Mouse (Mus musculus): ENCODE results near the gene Slc25a41. TPM values are rescaled to one million over a fixed set of nuclear protein-coding genes. Genes with fewer than 3 reads are reported as not detected.

Gene Slc25a41
- polyA plus RNA-seq, 1 experiment = 0.25 TPM

DNA sequence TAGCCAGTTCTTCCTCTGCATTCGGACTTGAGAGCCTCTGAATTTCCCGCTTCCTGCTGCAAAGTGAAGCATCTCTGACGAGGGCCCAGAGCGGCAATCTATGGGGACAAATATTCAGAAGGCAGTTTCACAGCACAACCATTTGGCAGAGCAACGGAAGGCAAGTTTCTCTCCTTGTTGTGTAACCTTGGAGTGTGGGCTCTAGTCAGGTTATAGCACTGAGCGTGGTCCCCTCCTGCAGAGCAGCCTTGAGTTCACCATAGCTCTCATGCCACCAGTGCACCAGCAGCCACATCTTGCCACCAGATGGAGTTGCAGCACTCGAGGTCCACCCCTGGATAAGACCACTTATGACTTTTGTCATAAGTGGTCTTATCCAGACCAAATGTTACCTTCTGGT lies 53.0 kb downstream of the Slc25a41 start:
- no peak overlapping the region for H3K4me3 ChIP-seq (ENCODE audit: insufficient read depth, low read length)
- H3K27ac ChIP-seq (ENCODE audit: insufficient read depth, low read length) = no peak overlapping the region
- H3K4me1 ChIP-seq (ENCODE audit: control insufficient read depth, insufficient read depth, low read length) = peaks cover 4% of the 10 kb centered on the region
- TF ChIP-seq POLR2A (IDR thresholded peaks at IDR 0.05; ENCODE audit: extremely low read depth, insufficient read depth, low read length) (no peak), CTCF (IDR thresholded peaks at IDR 0.05; ENCODE audit: extremely low read depth, insufficient read depth, low read length) (no peak)

GRCm38 (mm10) chr17:56986105-56986805 lies 55.2 kb downstream of the Slc25a41 start:
- Histone ChIP-seq H3K27ac (ENCODE audit: insufficient read depth, low read length) (no peak overlapping the region), H3K4me1 (ENCODE audit: control insufficient read depth, insufficient read depth, low read length) (peaks cover 4% of the 10 kb centered on the region), H3K4me3 (ENCODE audit: insufficient read depth, low read length) (no peak overlapping the region)
- TF ChIP-seq POLR2A (IDR thresholded peaks at IDR 0.05; ENCODE audit: extremely low read depth, insufficient read depth, low read length) (no peak), CTCF (IDR thresholded peaks at IDR 0.05; ENCODE audit: extremely low read depth, insufficient read depth, low read length) (no peak)

DNA sequence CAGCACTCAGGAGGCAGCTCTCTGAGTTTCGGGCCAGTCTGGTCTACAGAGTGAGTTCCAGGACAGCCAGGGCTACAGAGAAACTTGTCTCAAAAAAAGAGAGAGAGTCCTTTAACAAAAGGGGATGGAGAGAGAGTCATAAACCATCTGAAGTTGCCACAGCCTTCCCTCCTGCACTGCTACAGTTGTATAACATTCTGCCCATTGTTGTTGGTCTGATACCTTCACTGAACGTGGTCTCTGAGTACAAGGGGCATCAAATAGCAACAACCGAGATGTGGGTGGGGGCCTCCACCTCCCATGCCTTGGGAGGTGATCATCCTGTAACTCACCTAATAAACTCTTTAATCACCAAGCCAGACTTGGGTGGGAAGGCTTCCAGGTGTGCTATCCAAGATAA lies 55.8 kb downstream of the Slc25a41 start:
- no peak overlapping the region for H3K27ac ChIP-seq (ENCODE audit: insufficient read depth, low read length)
- H3K4me3 ChIP-seq (ENCODE audit: insufficient read depth, low read length) = no peak overlapping the region
- TF ChIP-seq POLR2A (IDR thresholded peaks at IDR 0.05; ENCODE audit: extremely low read depth, insufficient read depth, low read length) (no peak), CTCF (IDR thresholded peaks at IDR 0.05; ENCODE audit: extremely low read depth, insufficient read depth, low read length) (no peak)
- H3K4me1 ChIP-seq (ENCODE audit: control insufficient read depth, insufficient read depth, low read length) = no peaks in the 10 kb centered on the region

GRCm38 (mm10) chr17:56984886-56985285 lies 56.6 kb downstream of the Slc25a41 start:
- H3K4me3 ChIP-seq (ENCODE audit: insufficient read depth, low read length) = no peak overlapping the region
- no peaks in the 10 kb centered on the region for H3K4me1 ChIP-seq (ENCODE audit: control insufficient read depth, insufficient read depth, low read length)
- no peak overlapping the region for H3K27ac ChIP-seq (ENCODE audit: insufficient read depth, low read length)
- TF ChIP-seq CTCF (IDR thresholded peaks at IDR 0.05; ENCODE audit: extremely low read depth, insufficient read depth, low read length) (no peak), POLR2A (IDR thresholded peaks at IDR 0.05; ENCODE audit: extremely low read depth, insufficient read depth, low read length) (no peak)

Other genes with a start within 250 kb of the Slc25a41 start
- gene Rfx2, start 210.6 kb downstream of the Slc25a41 start, polyA plus RNA-seq (2012; rRNA removed) = 2.6 and 3.2 TPM in 2 replicates
- gene Acsbg2, start 167.2 kb downstream of the Slc25a41 start, polyA plus RNA-seq (2012; rRNA removed) = 0.09 TPM in 1 of 2 replicates, not detected in the other
- 0.06 and 0.09 TPM in 2 replicates for gene 1700061G19Rik, start 166.2 kb downstream of the Slc25a41 start, polyA plus RNA-seq (2012; rRNA removed)
- gene Mllt1, start 106.2 kb downstream of the Slc25a41 start, polyA plus RNA-seq (2012; rRNA removed) = 73.1 and 76.0 TPM in 2 replicates
- not detected in 2 replicates for gene Acer1, start 59.5 kb downstream of the Slc25a41 start, polyA plus RNA-seq (2012; rRNA removed)
- gene Clpp, start 51.3 kb downstream of the Slc25a41 start, polyA plus RNA-seq (2012; rRNA removed) = 139 and 146 TPM in 2 replicates
- gene Alkbh7, start 44.3 kb downstream of the Slc25a41 start, polyA plus RNA-seq (2012; rRNA removed) = 32.1 and 35.4 TPM in 2 replicates
- not detected in 2 replicates for gene Pspn, start 41.6 kb downstream of the Slc25a41 start, polyA plus RNA-seq (2012; rRNA removed)
- gene Gtf2f1, start 30.4 kb downstream of the Slc25a41 start, polyA plus RNA-seq (2012; rRNA removed) = 73.3 and 80.0 TPM in 2 replicates
- gene Gm17949, start 30.2 kb downstream of the Slc25a41 start, polyA plus RNA-seq (2012; rRNA removed) = 0.13 TPM in 1 of 2 replicates, not detected in the other
- gene Khsrp, start 10.1 kb downstream of the Slc25a41 start, polyA plus RNA-seq (2012; rRNA removed) = 58.4 and 63.4 TPM in 2 replicates
- 0.93 and 1.6 TPM in 2 replicates for gene Crb3, start 17.5 kb upstream of the Slc25a41 start, polyA plus RNA-seq (2012; rRNA removed)
- 319 and 330 TPM in 2 replicates for gene Slc25a23, start 18.2 kb upstream of the Slc25a41 start, polyA plus RNA-seq (2012; rRNA removed)
- gene Dennd1c, start 36.9 kb upstream of the Slc25a41 start, polyA plus RNA-seq (2012; rRNA removed) = 2.3 and 2.8 TPM in 2 replicates
- 597 and 680 TPM in 2 replicates for gene Tubb4a, start 46.1 kb upstream of the Slc25a41 start, polyA plus RNA-seq (2012; rRNA removed)
- 0.93 and 1.0 TPM in 2 replicates for gene Tnfsf9, start 63.7 kb upstream of the Slc25a41 start, polyA plus RNA-seq (2012; rRNA removed)
- gene Cd70, start 108.1 kb upstream of the Slc25a41 start, polyA plus RNA-seq (2012; rRNA removed) = 0.25 and 0.29 TPM in 2 replicates
- 0.08 TPM in 1 of 2 replicates, not detected in the other for gene Tnfsf14, start 152.5 kb upstream of the Slc25a41 start, polyA plus RNA-seq (2012; rRNA removed)
- 0.17 and 0.32 TPM in 2 replicates for gene C3, start 186.5 kb upstream of the Slc25a41 start, polyA plus RNA-seq (2012; rRNA removed)
- gene Gpr108, start 206.8 kb upstream of the Slc25a41 start, polyA plus RNA-seq (2012; rRNA removed) = 28.8 and 29.7 TPM in 2 replicates
- 10.1 and 11.2 TPM in 2 replicates for gene Trip10, start 207.8 kb upstream of the Slc25a41 start, polyA plus RNA-seq (2012; rRNA removed)
- 3.6 TPM in 2 replicates for gene Vav1, start 237.4 kb upstream of the Slc25a41 start, polyA plus RNA-seq (2012; rRNA removed)

Measured in cortical plate, adult 2 months (tissue).